Mouse (Mus musculus) monocyte, adult 5-6 weeks (primary cell): ENCODE data around the gene Gm15262. TPM values are rescaled to one million over a fixed set of nuclear protein-coding genes. Genes with fewer than 3 reads are reported as not detected.
"Not testable (repeated sequence)": the region's sequence is repeated elsewhere in the genome, so short reads cannot be mapped to it uniquely, and the experiment has no call there.

Experiments used
- ATAC-seq: fragments of 153-309, 156-312 bp; replicated peaks from 2 replicates; pipeline ENCODE4 v1.8.0; 2017; ENCODE audit warnings: mild to moderate bottlenecking; ENCODE audit not compliant: low TSS enrichment, insufficient number of reproducible peaks, severe bottlenecking, poor library complexity, low FRiP score
- total RNA-seq: library from RNA; stranded (forward); fragments of 200-1000, 200-491, 200-594 nt; gene quantifications from 3 replicates; pipeline ENCODE4 v1.2.3, GENCODE M21; 2017

Gm15262 gene
- not detected in 3 replicates for total RNA-seq

DNA sequence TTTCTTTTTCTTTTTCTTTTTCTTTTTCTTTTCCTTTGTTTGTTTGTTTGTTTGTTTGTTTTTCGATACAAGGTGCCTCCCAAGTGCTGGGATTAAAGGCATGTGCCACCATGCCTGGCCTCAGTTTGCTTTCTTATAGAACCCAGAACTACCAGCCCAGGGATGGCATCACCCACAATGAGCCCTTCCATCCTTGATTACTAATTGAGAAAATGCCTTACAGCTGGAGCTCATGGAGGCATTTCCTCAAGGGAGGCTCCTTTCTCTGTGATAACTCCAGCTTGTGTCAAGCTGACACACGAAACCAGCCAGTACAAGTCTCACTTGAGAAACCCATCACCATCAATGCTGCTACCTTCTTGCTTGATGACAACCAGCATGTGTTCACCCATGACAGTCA lies at the start of gene Gm15262:
Gm15262 (plus strand) TSS at position 301 of the 400 bp plus-strand sequence.
- not testable (repeated sequence) for ATAC-seq

DNA sequence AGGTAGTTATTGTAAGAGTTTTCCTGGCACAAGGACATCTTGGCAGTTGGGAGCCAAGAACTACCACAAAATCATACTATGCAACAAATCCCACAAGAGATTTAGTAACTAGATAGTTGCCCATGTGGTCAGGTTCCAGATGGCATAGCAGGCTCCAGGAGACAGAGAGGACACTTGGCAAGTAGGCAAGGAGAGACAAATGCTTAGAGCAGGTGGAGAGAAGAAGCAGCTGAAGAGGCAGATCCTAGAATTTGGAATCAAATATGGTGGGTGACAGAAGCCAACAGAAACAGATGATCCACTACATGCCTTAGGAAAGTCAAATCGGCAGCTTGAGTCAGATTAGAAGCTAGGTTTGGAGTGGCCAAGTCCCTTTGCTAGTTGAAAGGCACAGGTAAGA lies 20.9 kb downstream of the Gm15262 start:
- ATAC-seq: no peak

DNA sequence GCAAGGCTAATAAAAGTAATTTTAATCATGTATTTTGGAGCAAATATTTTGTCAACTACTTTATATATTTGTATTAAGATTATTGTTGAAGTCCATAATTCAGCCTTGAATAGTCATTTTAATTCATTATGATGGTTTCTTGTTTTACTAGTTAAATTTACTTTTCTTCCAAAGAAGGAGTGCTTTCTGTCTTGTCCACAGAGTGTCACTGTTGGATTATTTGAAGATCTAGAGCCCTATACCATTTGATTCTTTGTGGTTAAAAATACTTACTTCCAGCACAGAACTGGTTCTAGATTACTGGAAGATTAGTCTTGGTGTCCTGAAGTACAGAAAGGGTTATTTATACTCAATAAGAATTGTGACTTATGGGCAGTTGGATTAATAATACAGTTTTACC lies 29.2 kb downstream of the Gm15262 start:
- no peak for ATAC-seq

DNA sequence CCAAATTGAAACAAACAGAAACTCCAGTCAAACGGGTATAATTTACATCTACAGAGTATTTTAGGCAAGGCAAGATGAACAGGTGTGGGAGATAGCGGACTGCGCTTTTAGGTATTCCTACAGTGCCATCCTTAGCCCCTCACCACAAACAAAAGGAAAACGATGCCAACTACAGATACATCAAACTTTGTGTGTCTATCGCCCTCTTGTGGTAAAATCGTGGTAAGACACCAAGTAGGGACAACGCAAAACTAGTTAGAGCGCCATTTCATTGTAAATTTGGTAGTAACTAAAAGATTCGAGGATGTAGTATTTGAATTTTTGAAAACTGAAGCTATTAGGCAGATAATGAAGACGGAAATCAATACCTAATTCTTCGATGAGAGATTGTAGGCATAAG lies 83.7 kb downstream of the Gm15262 start:
- no peak for ATAC-seq

GRCm38 (mm10) chrX:161371461-161371860 lies 84.2 kb downstream of the Gm15262 start:
- no peak for ATAC-seq

DNA sequence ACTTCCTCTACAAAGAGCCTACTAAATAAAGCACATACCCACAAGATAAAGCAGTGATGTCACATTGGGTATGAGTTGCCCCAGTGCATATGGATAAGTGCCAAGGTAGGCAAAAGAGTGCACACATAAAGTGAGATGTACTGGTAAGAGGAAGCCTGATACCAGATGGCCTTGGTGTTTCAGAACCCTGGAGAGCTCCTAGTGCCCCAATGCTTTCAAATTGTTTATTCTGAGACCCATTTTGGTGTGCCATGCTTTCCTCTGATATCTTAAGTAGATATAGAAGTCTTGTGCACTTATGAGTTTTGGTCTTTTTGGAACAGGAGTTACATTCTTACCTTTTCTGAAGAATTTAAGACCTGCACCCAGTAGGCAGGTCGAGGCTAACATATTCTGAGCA lies 88.3 kb downstream of the Gm15262 start:
- ATAC-seq: no peak

GRCm38 (mm10) chrX:161385791-161386190 lies 98.5 kb downstream of the Gm15262 start:
- no peak for ATAC-seq

DNA sequence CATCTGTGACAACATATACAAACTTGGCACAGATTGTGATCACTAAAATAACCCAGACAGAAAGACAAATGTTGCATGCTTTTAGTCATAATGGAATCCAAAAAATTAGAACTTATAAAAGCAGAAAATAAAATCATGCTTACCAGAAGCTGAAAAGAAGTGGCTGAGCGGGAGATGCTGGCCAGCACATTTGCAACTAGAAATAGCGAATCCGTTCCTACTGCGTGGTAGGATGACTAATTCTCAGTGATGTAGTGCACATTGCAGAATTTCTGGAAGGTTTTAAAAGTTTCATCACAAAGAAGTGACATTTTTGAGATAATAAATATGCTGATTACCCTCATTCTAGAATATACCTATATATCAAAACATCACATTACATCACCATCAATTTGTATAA lies 100.7 kb downstream of the Gm15262 start:
- no peak for ATAC-seq

DNA sequence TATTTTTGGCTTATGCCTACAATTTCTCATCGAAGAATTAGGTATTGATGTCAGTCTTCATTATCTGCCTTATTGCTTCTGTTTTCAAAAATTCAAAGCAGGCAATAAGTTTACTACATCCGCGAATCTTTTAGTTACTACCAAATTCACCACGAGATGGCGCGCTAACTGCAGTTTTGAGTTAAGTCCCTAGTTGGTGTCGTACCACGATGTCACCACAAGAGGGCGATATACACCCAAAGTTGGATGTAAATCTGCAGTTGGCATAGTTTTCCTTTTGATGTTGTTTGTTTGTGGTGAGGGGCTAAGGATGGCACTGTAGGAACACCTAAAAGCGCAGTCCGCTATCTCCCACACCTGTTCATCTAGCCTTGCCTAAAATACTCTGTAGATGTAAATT lies 111.9 kb downstream of the Gm15262 start:
- 0 out of 2 replicates have a peak, but pooled peaks have one; percentile 31 for ATAC-seq

GRCm38 (mm10) chrX:161411151-161411550 lies 123.9 kb downstream of the Gm15262 start:
- no peak for ATAC-seq

Other genes starting within 250 kb of the Gm15262 start
- not detected in 3 replicates for gene Scml2, start 170.3 kb upstream of the Gm15262 start, total RNA-seq